Mouse (Mus musculus): Measurements from ENCODE around the gene Asic3. TPM values are rescaled to one million over a fixed set of nuclear protein-coding genes. Genes with fewer than 3 reads are reported as not detected.

Gene Asic3
- polyA plus RNA-seq, 1 experiment from 2014 or later, result not detected

DNA sequence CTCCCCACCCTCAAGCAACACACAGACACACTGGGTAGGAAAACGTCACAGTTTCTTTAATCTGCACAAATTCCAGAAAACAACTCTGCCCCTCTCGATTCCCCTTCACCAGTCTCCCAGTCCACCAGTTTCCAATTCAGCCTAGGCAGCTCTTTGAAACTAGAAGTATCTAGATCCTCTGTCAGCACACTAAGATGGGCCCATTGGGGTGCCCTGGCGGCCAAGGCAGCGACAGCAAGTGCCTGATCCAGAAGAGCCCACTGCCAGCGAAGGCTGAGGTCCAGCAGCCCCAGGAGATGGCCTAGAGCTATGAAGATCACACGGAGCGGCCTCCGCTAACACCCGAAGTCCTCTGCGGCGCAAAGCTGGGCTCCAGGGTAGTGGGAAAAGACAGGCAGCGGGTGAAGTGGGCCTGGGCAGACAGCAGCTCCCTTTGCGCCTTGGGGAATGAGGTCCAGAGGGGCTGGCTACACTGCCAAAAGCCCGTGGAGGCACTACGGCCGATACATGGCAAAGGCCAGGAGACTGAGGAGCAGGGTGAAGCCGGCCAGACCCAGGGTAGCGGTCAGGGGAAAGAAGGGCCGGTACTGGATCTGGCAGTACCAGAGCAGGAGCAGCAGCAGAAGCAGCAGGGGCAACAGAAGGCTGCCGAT is 32.4 kb downstream of the Asic3 start:
- ATAC-seq (replicated peaks; ENCODE audit: low FRiP score, low TSS enrichment, low read depth), result 0 out of 2 replicates have a peak, but pooled peaks have one; percentile 1
- peak overlapping the region; percentile 40 for H3K9ac ChIP-seq (ENCODE audit: low read length)
- H3K4me2 ChIP-seq (ENCODE audit: low read length), result peak overlapping the region; percentile 91
- peaks cover 19% of the 10 kb centered on the region for H3K4me1 ChIP-seq (replicated peaks; ENCODE audit: control insufficient read depth, insufficient read depth, low read length)
- peaks cover 33% of the 10 kb centered on the region for H3K36me3 ChIP-seq (ENCODE audit: control insufficient read depth, insufficient read depth, low read length)
- H3K27me3 ChIP-seq (replicated peaks; ENCODE audit: control insufficient read depth, insufficient read depth, low read length), result no peaks in the 10 kb centered on the region
- no peaks in the 10 kb centered on the region for H3K9me3 ChIP-seq (ENCODE audit: control insufficient read depth, low read length)
- H3K4me3 ChIP-seq (ENCODE audit: low read depth, low read length), result peak overlapping the region; percentile 89
- DNase-seq (ENCODE audit: low spot score), result no peak
- H3K27ac ChIP-seq (ENCODE audit: low read depth), result peak overlapping the region; percentile 84
- WGBS, result 57% methylated on average over 20 of the region's 20 CpGs

DNA sequence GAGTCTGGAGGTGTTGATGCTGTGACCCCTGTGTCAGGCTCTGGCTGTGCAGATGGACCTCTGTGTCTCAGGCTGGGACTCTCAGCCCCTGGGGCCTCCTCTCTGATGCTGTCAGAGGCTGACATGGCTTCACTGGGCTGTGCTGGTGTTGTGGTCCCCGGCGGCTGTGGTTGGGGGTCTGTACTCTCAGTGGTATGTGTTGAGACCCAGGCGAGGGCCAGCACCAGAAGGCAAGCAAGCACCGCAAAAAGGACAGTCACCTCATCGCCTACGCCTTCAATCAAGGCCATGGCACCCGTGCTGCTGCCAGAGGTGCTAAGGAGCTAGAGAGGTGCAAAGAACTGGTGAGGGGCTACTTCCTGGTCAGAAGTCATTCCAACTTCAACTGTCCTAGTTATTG is 33.4 kb downstream of the Asic3 start:
- peaks cover 24% of the 10 kb centered on the region for H3K4me1 ChIP-seq (replicated peaks; ENCODE audit: control insufficient read depth, insufficient read depth, low read length)
- no peak overlapping the region for H3K27ac ChIP-seq (ENCODE audit: low read depth)
- no peaks in the 10 kb centered on the region for H3K9me3 ChIP-seq (ENCODE audit: control insufficient read depth, low read length)
- ATAC-seq (replicated peaks; ENCODE audit: low FRiP score, low TSS enrichment, low read depth) (no peak), DNase-seq (ENCODE audit: low spot score) (no peak)
- no peak overlapping the region for H3K9ac ChIP-seq (ENCODE audit: low read length)
- WGBS, result 91% methylated on average over 7 of the region's 7 CpGs
- H3K36me3 ChIP-seq (ENCODE audit: control insufficient read depth, insufficient read depth, low read length), result peaks cover 22% of the 10 kb centered on the region
- H3K4me2 ChIP-seq (ENCODE audit: low read length), result no peak overlapping the region
- no peak overlapping the region for H3K4me3 ChIP-seq (ENCODE audit: low read depth, low read length)
- no peaks in the 10 kb centered on the region for H3K27me3 ChIP-seq (replicated peaks; ENCODE audit: control insufficient read depth, insufficient read depth, low read length)

DNA sequence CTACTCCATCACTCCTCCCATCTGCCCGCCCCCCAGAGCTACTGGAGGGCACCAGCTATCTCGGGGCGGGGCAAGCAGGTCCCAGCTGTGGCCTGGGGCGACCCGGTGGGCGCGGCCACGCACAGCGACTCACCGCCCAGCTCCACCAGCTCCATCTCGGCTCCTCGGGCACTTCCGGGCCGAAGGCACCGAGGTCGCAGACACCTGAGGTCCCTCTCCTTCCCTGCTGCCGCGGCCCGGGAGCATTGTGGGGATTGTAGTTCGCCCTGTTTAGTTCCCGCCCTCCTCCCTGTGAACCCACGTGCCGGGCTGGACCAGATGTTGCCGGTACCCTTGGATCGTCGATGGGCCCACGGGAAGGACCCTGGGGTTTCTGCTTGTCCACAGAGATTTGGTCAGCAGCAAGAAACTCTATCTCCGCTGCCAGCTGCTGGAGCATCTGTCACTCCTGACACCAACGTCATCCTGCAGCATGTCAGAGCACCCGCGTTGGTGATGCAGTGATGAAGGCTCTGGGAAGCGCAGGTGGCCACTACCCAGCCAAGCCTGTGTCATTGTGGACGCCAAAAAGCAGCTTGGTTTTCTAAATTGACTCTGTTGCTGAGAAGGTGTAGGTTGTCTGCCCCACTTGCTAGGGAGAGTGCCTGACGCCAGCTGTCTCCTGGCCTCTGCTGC is 34.6 kb downstream of the Asic3 start, which contains the start of gene Tmub1:
Tmub1 (minus strand) TSS at position 231 of the 675 bp plus-strand sequence.
- Histone ChIP-seq H3K9ac (ENCODE audit: low read length) (peak within 1 kb of the TSS; percentile 17), H3K4me1 (replicated peaks; ENCODE audit: control insufficient read depth, insufficient read depth, low read length) (peaks cover 24% of the 10 kb centered on the region), H3K9me3 (ENCODE audit: control insufficient read depth, low read length) (no peaks in the 10 kb centered on the region), H3K4me2 (ENCODE audit: low read length) (peak within 1 kb of the TSS; percentile 52), H3K4me3 (ENCODE audit: low read depth, low read length) (peak within 1 kb of the TSS; percentile 50), H3K27me3 (replicated peaks; ENCODE audit: control insufficient read depth, insufficient read depth, low read length) (no peaks in the 10 kb centered on the region), H3K36me3 (ENCODE audit: control insufficient read depth, insufficient read depth, low read length) (peaks cover 12% of the 10 kb centered on the region), H3K27ac (ENCODE audit: low read depth) (no peak within 1 kb of the TSS)
- peak; percentile 87 for DNase-seq (ENCODE audit: low spot score)
- ATAC-seq (replicated peaks; ENCODE audit: low FRiP score, low TSS enrichment, low read depth), result peak; percentile 51
- WGBS, result 2% methylated on average over 34 of the region's 34 CpGs

DNA sequence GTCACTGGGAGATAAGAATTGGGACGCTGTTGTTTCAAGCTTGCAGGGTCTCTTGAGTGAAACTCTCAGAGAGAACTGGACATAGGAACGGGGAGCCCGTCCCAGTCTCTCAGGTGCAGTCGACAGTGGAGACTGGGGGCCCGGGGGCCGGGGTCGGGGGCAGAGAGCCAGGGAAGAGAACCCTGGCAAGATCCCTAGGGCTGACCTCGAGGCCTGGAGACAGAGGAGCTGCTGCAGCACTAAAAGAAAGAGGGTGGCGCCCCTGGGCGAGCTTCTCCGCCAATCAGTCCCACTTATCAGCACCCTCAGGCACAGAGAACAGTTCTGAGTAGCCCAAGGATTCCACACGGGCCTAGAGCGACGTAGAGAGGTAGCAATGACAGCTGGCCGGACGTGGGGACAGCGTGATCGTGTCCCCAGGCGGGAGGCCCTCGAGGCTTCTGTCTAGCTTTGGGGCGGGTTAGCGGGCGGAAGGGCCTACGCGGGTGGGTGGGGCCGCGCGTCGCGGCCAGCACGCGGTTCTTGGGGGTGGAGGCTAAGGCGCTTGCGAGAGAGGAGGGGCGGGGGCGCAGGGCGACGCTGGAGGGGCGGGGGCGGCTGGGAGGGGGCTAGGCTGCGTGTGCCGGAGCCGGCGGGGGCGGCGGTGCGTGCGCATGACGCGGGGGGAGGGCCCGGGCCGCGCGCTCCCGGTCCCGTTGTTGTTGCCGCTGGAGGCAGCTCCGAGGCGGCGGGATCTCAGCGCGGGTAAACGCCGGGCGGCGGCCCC is 38.3 kb downstream of the Asic3 start:
- Histone ChIP-seq H3K4me2 (ENCODE audit: low read length) (peak overlapping the region; percentile 96), H3K36me3 (ENCODE audit: control insufficient read depth, insufficient read depth, low read length) (no peaks in the 10 kb centered on the region), H3K27me3 (replicated peaks; ENCODE audit: control insufficient read depth, insufficient read depth, low read length) (no peaks in the 10 kb centered on the region), H3K9ac (ENCODE audit: low read length) (peak overlapping the region; percentile 80), H3K4me1 (replicated peaks; ENCODE audit: control insufficient read depth, insufficient read depth, low read length) (peaks cover 39% of the 10 kb centered on the region), H3K9me3 (ENCODE audit: control insufficient read depth, low read length) (no peaks in the 10 kb centered on the region), H3K27ac (ENCODE audit: low read depth) (peak overlapping the region; percentile 86), H3K4me3 (ENCODE audit: low read depth, low read length) (peak overlapping the region; percentile 87)
- DNase-seq (ENCODE audit: low spot score) (peak; percentile 90), ATAC-seq (replicated peaks; ENCODE audit: low FRiP score, low TSS enrichment, low read depth) (peak; percentile 74)
- 3% methylated on average over 46 of the region's 66 CpGs for WGBS

DNA sequence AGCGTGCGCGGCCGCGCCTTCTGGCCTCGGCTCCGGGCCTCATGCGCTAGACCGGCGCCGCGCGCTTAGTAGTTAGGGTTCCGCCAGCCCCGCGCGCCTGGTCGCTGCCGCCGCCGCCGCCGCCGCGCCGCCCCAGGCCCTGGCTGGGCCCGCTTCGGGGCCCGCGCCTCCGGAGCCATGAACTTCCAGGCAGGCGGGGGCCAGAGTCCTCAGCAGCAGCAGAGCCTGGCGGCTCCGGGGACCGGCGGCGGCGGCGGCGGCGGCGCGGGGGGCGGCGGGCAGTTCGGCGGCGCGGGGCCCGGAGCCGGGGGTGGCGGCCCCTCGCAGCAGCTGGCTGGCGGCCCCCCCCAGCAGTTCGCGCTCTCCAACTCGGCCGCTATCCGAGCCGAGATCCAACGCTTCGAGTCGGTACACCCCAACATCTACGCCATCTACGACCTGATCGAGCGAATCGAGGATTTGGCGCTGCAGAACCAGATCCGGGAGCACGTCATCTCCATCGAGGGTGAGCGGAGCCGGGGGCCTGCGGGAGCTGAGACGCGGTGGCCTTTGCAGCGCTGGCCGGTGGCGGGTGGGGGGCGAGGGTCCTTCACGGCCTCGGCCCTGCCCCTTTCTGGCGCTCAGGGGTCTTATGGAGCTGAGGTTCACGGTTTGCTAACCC is 39.0 kb downstream of the Asic3 start, which contains the start of gene Agap3:
Agap3 (plus strand) TSS at position 148 of the 661 bp plus-strand sequence.
- H3K36me3 ChIP-seq (ENCODE audit: control insufficient read depth, insufficient read depth, low read length), result no peaks in the 10 kb centered on the region
- peak within 1 kb of the TSS; percentile 86 for H3K27ac ChIP-seq (ENCODE audit: low read depth)
- no peak for DNase-seq (ENCODE audit: low spot score)
- H3K4me3 ChIP-seq (ENCODE audit: low read depth, low read length), result peak within 1 kb of the TSS; percentile 87
- H3K27me3 ChIP-seq (replicated peaks; ENCODE audit: control insufficient read depth, insufficient read depth, low read length), result no peaks in the 10 kb centered on the region
- peak within 1 kb of the TSS; percentile 80 for H3K9ac ChIP-seq (ENCODE audit: low read length)
- H3K4me1 ChIP-seq (replicated peaks; ENCODE audit: control insufficient read depth, insufficient read depth, low read length), result peaks cover 39% of the 10 kb centered on the region
- H3K9me3 ChIP-seq (ENCODE audit: control insufficient read depth, low read length), result no peaks in the 10 kb centered on the region
- H3K4me2 ChIP-seq (ENCODE audit: low read length), result peak within 1 kb of the TSS; percentile 96
- ATAC-seq (replicated peaks; ENCODE audit: low FRiP score, low TSS enrichment, low read depth), result peak; percentile 2; the same call in 1 of the 2 replicates
- WGBS, result under 1% methylated on average over 69 of the region's 85 CpGs

DNA sequence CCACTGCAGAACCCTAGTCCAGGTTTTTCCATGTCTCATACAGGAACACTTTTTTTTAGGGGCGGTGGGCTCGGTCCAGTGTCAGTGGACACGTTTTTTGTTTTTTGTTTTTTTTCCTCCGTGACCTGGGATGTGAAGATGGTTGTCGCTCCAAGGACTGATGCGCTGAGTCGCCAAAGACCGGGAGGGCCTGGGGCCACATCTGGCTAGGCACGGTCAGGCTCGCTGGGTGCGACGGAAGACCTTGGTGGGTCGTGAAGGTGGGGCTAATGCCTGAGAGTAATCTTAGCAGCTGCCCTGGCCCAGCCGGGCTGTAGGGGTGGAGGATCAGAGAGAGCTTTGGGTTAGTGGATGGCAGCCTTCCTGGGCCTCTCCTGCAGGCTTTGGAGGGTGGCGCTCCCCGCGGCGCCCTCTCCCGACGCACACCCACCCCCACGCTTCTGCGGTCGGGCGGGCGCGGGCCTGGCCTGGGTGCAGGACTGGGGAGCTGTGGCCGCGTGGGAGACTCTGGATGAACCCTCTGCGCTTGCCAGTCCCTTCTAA is 39.6 kb downstream of the Asic3 start:
- H3K36me3 ChIP-seq (ENCODE audit: control insufficient read depth, insufficient read depth, low read length), result no peaks in the 10 kb centered on the region
- no peaks in the 10 kb centered on the region for H3K9me3 ChIP-seq (ENCODE audit: control insufficient read depth, low read length)
- peak overlapping the region; percentile 87 for H3K4me3 ChIP-seq (ENCODE audit: low read depth, low read length)
- DNase-seq (ENCODE audit: low spot score), result peak; percentile 76
- peak overlapping the region; percentile 96 for H3K4me2 ChIP-seq (ENCODE audit: low read length)
- H3K4me1 ChIP-seq (replicated peaks; ENCODE audit: control insufficient read depth, insufficient read depth, low read length), result peaks cover 39% of the 10 kb centered on the region
- WGBS, result under 1% methylated on average over 29 of the region's 29 CpGs
- H3K9ac ChIP-seq (ENCODE audit: low read length), result peak overlapping the region; percentile 80
- ATAC-seq (replicated peaks; ENCODE audit: low FRiP score, low TSS enrichment, low read depth), result peak; percentile 6; the same call in 1 of the 2 replicates
- H3K27ac ChIP-seq (ENCODE audit: low read depth), result peak overlapping the region; percentile 86
- no peaks in the 10 kb centered on the region for H3K27me3 ChIP-seq (replicated peaks; ENCODE audit: control insufficient read depth, insufficient read depth, low read length)

DNA sequence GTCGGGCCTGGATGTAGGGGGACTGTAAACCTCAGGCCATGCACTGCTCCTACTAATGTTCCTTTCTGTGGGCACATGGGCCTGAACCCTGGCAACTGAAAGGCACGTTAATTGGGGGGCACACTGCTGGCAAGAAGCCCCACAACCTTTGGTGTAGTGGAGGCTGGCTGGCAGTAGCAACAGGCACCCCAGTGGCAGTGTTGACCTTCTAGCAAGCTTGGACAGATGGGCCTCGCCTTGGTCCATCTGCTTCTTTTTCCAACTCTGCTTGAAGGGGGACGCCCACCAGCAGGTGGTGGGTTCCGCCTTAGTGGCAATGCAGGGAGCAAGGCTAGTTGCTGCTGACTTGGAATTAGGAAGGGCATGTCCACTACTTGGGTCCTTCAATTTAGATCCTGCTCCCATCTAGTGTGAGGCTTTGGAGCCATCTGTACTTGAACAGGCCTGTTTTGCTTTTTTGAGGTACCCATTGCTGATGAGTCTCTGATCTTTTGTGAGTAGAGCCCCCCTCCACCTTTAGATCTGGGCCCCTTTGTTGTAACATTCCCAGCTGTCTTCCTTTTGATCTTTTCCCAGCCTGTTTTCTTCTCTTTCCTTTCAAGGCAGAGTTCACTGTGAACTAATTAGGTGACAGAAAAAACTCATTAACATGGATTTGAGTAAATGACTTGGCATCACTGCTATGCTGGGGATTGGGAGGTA is 40.2 kb downstream of the Asic3 start:
- Histone ChIP-seq H3K36me3 (ENCODE audit: control insufficient read depth, insufficient read depth, low read length) (no peaks in the 10 kb centered on the region), H3K4me2 (ENCODE audit: low read length) (peak overlapping the region; percentile 96), H3K27ac (ENCODE audit: low read depth) (no peak overlapping the region), H3K4me3 (ENCODE audit: low read depth, low read length) (peak overlapping the region; percentile 87), H3K4me1 (replicated peaks; ENCODE audit: control insufficient read depth, insufficient read depth, low read length) (peaks cover 36% of the 10 kb centered on the region), H3K27me3 (replicated peaks; ENCODE audit: control insufficient read depth, insufficient read depth, low read length) (no peaks in the 10 kb centered on the region), H3K9me3 (ENCODE audit: control insufficient read depth, low read length) (no peaks in the 10 kb centered on the region), H3K9ac (ENCODE audit: low read length) (peak overlapping the region; percentile 80)
- ATAC-seq (replicated peaks; ENCODE audit: low FRiP score, low TSS enrichment, low read depth) (no peak), DNase-seq (ENCODE audit: low spot score) (no peak)
- 7% methylated on average over 5 of the region's 5 CpGs for WGBS

Measured in intestine, embryonic 14.5 days (tissue).